Mouse (Mus musculus): ENCODE data around the gene Fbxo41.

DNA sequence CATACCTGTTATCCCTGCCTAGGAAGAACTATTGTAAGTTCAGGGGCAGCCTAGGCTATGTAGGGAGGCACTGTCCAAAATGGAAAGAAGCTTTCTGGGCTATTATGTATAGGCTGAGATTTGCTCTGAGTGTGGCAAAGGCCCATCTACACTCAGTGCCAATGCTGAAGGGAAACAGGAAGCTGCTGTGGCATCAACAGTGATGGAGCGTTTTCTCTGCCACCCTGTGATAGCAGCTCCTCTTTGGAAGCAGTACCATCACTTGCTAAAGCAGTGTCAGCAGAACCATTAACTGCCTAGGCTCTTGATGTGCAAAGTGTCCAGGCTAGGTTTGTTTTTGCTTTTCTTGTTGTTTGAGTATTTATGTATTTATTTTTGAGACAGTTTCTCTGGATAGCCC lies 66.6 kb downstream of the Fbxo41 start:
- no peak for TF ChIP-seq CTCF (IDR thresholded peaks at IDR 0.05; ENCODE audit: low read depth)
- no peak for TF ChIP-seq EP300 (IDR thresholded peaks at IDR 0.05; ENCODE audit: low read depth)
